Comparison of ENCODE assay signal across 20 mouse cellular contexts in genomic region chr4:59435951-59436350, GRCm38 (mm10). TPM values are rescaled to one million over a fixed set of nuclear protein-coding genes. Genes with fewer than 3 reads are reported as not detected.
DNase-seq lines count a peak whose midpoint lies in the region; ATAC-seq and TF ChIP-seq lines count a peak whose summit lies in the region.
"Had no signal": no experiment of that assay in that cellular context is flagged by ENCODE, and none has a peak within 500 bp of the region (broad histone marks: within the 10 kb centered on the region; RNA-seq: fewer than 3 reads in every experiment).

No protein-coding gene starts in this region.

- no peak for TF ChIP-seq EP300 in liver, postnatal 0 days (IDR thresholded peaks at IDR 0.05; ENCODE audit: low read depth)

- no peak overlapping the region for H3K9ac ChIP-seq in liver, postnatal 0 days (replicated peaks)
- no peak overlapping the region for H3K9ac ChIP-seq in heart, embryonic 12.5 days
- H3K9ac ChIP-seq: heart, embryonic 13.5 days; limb, embryonic 15.5 days had no signal

- H3K9me3 ChIP-seq in liver, postnatal 0 days (ENCODE audit: low read length): no peaks in the 10 kb centered on the region
- no peaks in the 10 kb centered on the region for H3K9me3 ChIP-seq in heart, embryonic 12.5 days (replicated peaks)
- H3K9me3 ChIP-seq: forebrain, embryonic 10.5 days; heart, embryonic 13.5 days; limb, embryonic 15.5 days had no signal

- DNase-seq in spleen, postnatal 36 days (ENCODE audit: low spot score in 2 of 2): peak; percentile 50 to 57
- DNase-seq in spleen, adult 12 weeks (ENCODE audit: low spot score): no peak
- DNase-seq in liver, postnatal 0 days: peak; percentile 23
- DNase-seq in splenic B cell, adult 2 months (ENCODE audit: low read depth, low spot score): peak; percentile 79
- no peak for DNase-seq in urinary bladder, postnatal 25 days (ENCODE audit: low spot score)
- no peak for DNase-seq in ovary, postnatal 14 days (ENCODE audit: low spot score)
- DNase-seq: adrenal gland, postnatal 14 days; cerebellum, adult 11 months; cerebellum, postnatal 25 days; heart, postnatal 4 days; kidney, adult 11 months; kidney, postnatal 10 days; layer of hippocampus, postnatal 36 days had no signal

- no peaks in the 10 kb centered on the region for H3K27me3 ChIP-seq in liver, postnatal 0 days (ENCODE audit: insufficient read depth, low read length)
- no peaks in the 10 kb centered on the region for H3K27me3 ChIP-seq in splenic B cell, adult 2 months (ENCODE audit: control insufficient read depth, insufficient read depth, low read length, poor library complexity, severe bottlenecking)
- H3K27me3 ChIP-seq in heart, embryonic 12.5 days (replicated peaks): no peaks in the 10 kb centered on the region
- H3K27me3 ChIP-seq: heart, embryonic 13.5 days had no signal

- peak overlapping the region; percentile 58; the same call in 1 of the 2 replicates for H3K27ac ChIP-seq in liver, postnatal 0 days (ENCODE audit: low read depth)
- no peak overlapping the region for H3K27ac ChIP-seq in heart, embryonic 12.5 days (ENCODE audit: poor library complexity, severe bottlenecking)
- H3K27ac ChIP-seq: forebrain, embryonic 10.5 days; heart, embryonic 13.5 days; layer of hippocampus, adult 2 months; limb, embryonic 15.5 days had no signal

- 0 out of 2 replicates have a peak, but pooled peaks cover 4% of the 10 kb centered on the region for H3K36me3 ChIP-seq in liver, postnatal 0 days (replicated peaks; ENCODE audit: insufficient read depth, low read length)
- H3K36me3 ChIP-seq in splenic B cell, adult 2 months (ENCODE audit: control insufficient read depth, insufficient read depth, low read length, poor library complexity, severe bottlenecking): no peaks in the 10 kb centered on the region
- no peaks in the 10 kb centered on the region for H3K36me3 ChIP-seq in heart, embryonic 12.5 days
- H3K36me3 ChIP-seq: forebrain, embryonic 10.5 days; heart, embryonic 13.5 days; limb, embryonic 15.5 days had no signal

- H3K4me2 ChIP-seq in liver, postnatal 0 days (ENCODE audit: low read depth, low read length): no peak overlapping the region
- H3K4me2 ChIP-seq in heart, embryonic 12.5 days: no peak overlapping the region
- H3K4me2 ChIP-seq: heart, embryonic 13.5 days; limb, embryonic 15.5 days had no signal

- ATAC-seq in common myeloid progenitor, adult 5-6 weeks (replicated peaks; ENCODE audit: low read depth, poor library complexity, severe bottlenecking): peak; percentile 51
- no peak for ATAC-seq in liver, postnatal 0 days
- no peak for ATAC-seq in heart, embryonic 12.5 days (ENCODE audit: insufficient number of reproducible peaks, low FRiP score)
- ATAC-seq: hindbrain, embryonic 16.5 days had no signal

- peaks cover 57% of the 10 kb centered on the region for H3K4me1 ChIP-seq in liver, postnatal 0 days (ENCODE audit: insufficient read depth)
- peaks cover 14% of the 10 kb centered on the region for H3K4me1 ChIP-seq in heart, embryonic 12.5 days (replicated peaks)

- WGBS in liver, postnatal 0 days (ENCODE audit: insufficient replicate concordance): 49% methylated on average over 4 of the region's 4 CpGs
- 87% methylated on average over 4 of the region's 4 CpGs for WGBS in heart, embryonic 12.5 days

- TF ChIP-seq CTCF in liver, postnatal 0 days (IDR thresholded peaks at IDR 0.05; ENCODE audit: low read depth): no peak

- H3K4me3 ChIP-seq in liver, postnatal 0 days (ENCODE audit: low read depth, low read length): no peak overlapping the region
- no peak overlapping the region for H3K4me3 ChIP-seq in heart, embryonic 12.5 days
- H3K4me3 ChIP-seq: forebrain, embryonic 10.5 days; heart, embryonic 13.5 days; layer of hippocampus, adult 2 months; limb, embryonic 15.5 days had no signal

RNA-seq across cellular contexts. Expression of gene Susd1, which starts 2.5 kb away (rescaled TPM):
- total RNA-seq in common myeloid progenitor, adult 5-6 weeks (2017): 104 and 126 TPM in 2 replicates
- 7.2 and 7.4 TPM in 2 replicates for polyA plus RNA-seq in liver, postnatal 0 days (2015; fragmentation: Nextera tagmentation; extraction: Ambion mirVana)
- polyA plus RNA-seq in heart, embryonic 12.5 days (2016; fragmentation: Nextera tagmentation; extraction: Ambion mirVana): 9.0 and 10.0 TPM in 2 replicates

Comparison
In these comparisons a context has a peak if more than half of its experiments do, and no peak if none do; other contexts are left out.
1. DNase-seq: peak in spleen, postnatal 36 days (2 of 2), liver, postnatal 0 days (single experiment) and splenic B cell, adult 2 months (single experiment); none in spleen, adult 12 weeks (single experiment), urinary bladder, postnatal 25 days (single experiment) and ovary, postnatal 14 days (single experiment).